Mouse (Mus musculus) frontal cortex, postnatal 25 days (tissue): ENCODE data around the gene Hlx.

Experiments used
- DNase-seq, 2 experiments: peaks; one replicate each; pipeline ENCODE4 v3.0.0; 2022; ENCODE audit warnings: low spot score in 2 of 2

Gene Hlx

GRCm38 (mm10) chr1:184733300-184734066, 1.1 kb upstream of the Hlx start:
- DNase-seq = no peak

GRCm38 (mm10) chr1:184731644-184732545, 524 bp downstream of the Hlx start:
- no peak for DNase-seq

- no peak for DNase-seq
Observed at GRCm38 (mm10) chr1:184731091-184731640, 1.3 kb downstream of the Hlx start.

GRCm38 (mm10) chr1:184730453-184731013, 1.9 kb downstream of the Hlx start:
- DNase-seq = no peak

- DNase-seq = peak in 1 of 2 experiments; percentile 11
Observed at GRCm38 (mm10) chr1:184729357-184730140, 2.9 kb downstream of the Hlx start.

GRCm38 (mm10) chr1:184728561-184729115, 3.8 kb downstream of the Hlx start:
- no peak for DNase-seq

GRCm38 (mm10) chr1:184727401-184728265, 4.8 kb downstream of the Hlx start:
- DNase-seq = peak in 1 of 2 experiments; percentile 16

- no peak for DNase-seq
Observed at GRCm38 (mm10) chr1:184726576-184727300, 5.7 kb downstream of the Hlx start.

- no peak for DNase-seq
Observed at GRCm38 (mm10) chr1:184725318-184725790, 7.1 kb downstream of the Hlx start.

GRCm38 (mm10) chr1:184724551-184725317, 7.7 kb downstream of the Hlx start:
- DNase-seq = no peak

- no peak for DNase-seq
Observed at GRCm38 (mm10) chr1:184723899-184724298, 8.5 kb downstream of the Hlx start.

- DNase-seq = no peak
Observed at GRCm38 (mm10) chr1:184721121-184721520, 11.3 kb downstream of the Hlx start.

- DNase-seq = no peak
Observed at GRCm38 (mm10) chr1:184720162-184721025, 12.0 kb downstream of the Hlx start.

- no peak for DNase-seq
Observed at GRCm38 (mm10) chr1:184718261-184719120, 13.9 kb downstream of the Hlx start.

- no peak for DNase-seq
Observed at GRCm38 (mm10) chr1:184717691-184718200, 14.7 kb downstream of the Hlx start.

- DNase-seq = no peak
Observed at GRCm38 (mm10) chr1:184717016-184717568, 15.3 kb downstream of the Hlx start.
